Mouse (Mus musculus): ENCODE measurements around the gene Acap1.

DNA sequence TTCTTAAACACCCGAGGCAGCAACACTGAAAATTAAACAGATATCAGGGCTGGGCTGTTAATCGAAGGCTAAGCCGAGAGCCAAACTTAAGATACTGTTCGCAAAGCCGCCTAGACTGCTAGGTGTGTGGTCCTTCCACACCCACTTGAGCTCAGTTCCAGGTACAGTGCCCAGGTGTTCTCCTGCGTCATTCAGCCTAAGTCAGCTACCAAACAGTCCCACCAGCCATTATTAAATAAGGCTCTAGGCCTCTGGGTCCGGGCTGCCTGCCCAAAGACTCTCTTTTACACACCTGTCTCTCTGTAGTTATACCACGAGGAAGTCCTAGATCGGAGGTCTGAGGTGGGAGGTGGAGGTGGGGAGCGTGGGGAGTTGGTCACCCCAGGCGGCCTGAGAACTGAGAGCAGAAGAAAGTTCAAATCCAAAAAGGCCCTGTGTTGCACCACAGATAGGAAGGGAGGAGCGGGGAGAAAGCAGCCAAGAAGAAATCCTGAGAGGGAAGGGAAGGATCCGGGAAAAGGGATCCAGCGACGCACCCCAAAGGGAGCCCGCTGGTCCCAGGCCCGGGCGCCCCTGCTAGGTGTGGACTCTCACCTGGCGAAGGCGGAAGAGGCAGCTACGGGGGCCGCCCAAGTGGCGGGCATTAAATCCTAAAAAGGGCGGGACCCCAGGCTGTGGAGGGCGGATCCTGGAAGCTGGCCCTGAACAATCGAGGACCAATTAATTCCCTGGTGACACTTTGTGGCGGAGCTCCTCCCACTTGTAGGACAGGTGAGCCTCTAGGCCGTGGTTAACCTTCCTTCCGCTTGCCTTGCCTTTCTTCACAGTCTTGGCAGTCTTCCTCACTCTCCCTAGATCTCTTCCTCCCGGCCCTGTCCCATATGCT is 37.0 kb downstream of the Acap1 start, which contains the start of gene Tnk1:
- TF ChIP-seq CTCF (IDR thresholded peaks at IDR 0.05; ENCODE audit: borderline replicate concordance, extremely low read depth, insufficient read depth, insufficient read length) = no peak
- TF ChIP-seq POLR2A (IDR thresholded peaks at IDR 0.05; ENCODE audit: borderline replicate concordance, extremely low read depth, insufficient read depth, insufficient read length, poor library complexity, severe bottlenecking) = no peak

Data from brain, embryonic 14.5 days (tissue).